Mouse (Mus musculus) mesoderm, embryonic 11.5 days (tissue): ENCODE measurements around the gene Carns1.
A peak's percentile ranks its signal among the peaks of the same experiment; 100 is the strongest.
"Not testable (repeated sequence)": the region's sequence is repeated elsewhere in the genome, so short reads cannot be mapped to it uniquely, and the experiment has no call there.

ENCODE experiments used
- DNase-seq: peaks from one replicate; pipeline ENCODE4 v3.0.0-alpha.2; 2012; ENCODE audit warnings: low read depth, low spot score

The Carns1 gene

DNA sequence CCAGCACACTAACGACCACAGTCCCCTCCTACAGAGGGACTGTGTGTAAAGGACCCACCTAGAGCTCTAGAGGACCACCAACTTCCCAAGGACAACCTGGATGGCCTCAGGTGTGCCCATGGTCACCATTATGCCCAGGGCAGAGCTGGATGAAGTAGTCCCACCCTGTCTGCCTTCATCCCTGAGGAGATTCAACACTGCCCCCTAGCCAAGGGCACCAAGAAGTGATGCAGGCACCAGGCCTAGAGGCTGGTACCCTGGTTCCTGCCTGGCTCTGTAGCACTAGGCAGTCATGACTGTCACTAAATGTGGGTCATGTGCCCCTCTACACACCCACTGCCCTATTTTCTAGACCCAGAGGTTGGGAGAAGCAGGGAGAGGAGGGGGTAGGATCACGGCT, 43.5 kb downstream of the Carns1 start:
- no peak for DNase-seq

DNA sequence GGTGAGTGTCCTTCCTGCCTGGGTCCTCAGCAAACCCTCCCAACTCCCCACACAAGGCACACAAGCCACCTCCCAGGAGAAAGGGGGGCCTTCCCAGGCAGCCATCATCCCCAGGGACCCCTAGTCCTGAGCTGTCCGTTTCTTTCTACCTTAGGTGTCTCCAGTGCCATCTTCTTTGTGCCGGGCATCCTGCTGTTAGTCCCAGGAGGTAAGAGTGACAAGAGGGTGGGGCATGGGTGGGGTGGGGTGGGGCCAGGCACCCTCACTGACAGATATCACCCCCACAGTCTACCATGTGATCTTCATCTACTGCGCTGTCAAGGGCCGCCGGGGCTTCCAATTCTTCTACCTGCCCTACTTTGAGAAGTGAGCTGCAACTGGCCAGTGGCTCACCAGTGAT, 44.2 kb downstream of the Carns1 start:
- no peak for DNase-seq

DNA sequence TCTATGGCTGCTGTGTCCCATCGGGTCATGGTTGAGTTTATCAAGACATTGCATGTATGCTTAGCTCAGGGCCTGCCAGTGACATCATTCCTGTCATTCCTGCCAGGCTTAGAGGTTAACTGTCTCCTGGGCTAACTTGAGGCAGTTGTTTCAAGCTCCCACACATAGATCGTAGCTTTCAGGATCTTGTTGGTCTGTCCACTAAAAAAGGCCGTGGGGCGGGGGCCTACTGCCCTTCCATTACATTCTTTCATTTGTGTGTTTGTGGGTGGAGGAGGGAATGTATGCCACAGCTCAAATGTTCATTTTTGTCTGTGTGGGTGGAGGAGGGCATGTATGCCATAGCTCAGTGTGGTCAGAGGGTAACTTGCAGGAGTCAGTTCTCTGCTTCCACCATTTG, 45.2 kb downstream of the Carns1 start:
- DNase-seq: no peak

DNA sequence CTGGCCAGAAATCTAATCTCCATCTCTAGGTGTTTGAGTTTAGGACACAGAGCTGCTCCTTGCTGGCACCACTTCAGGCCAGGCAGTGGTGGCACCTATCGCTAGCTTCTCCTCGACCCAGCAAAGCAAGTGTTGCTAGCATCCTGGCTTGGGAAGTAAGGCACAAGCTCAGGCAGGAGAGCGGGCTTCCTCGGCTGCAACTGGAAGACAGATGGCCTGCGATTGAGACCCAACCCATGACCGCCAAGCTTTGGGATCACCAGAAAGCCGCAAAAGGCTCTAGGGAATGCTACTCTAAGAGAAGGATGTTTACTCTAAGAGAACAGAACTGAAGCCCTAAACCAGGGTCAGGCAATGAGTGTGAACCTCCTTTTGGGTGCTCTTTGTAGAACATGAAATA, 45.8 kb downstream of the Carns1 start:
- no peak for DNase-seq

DNA sequence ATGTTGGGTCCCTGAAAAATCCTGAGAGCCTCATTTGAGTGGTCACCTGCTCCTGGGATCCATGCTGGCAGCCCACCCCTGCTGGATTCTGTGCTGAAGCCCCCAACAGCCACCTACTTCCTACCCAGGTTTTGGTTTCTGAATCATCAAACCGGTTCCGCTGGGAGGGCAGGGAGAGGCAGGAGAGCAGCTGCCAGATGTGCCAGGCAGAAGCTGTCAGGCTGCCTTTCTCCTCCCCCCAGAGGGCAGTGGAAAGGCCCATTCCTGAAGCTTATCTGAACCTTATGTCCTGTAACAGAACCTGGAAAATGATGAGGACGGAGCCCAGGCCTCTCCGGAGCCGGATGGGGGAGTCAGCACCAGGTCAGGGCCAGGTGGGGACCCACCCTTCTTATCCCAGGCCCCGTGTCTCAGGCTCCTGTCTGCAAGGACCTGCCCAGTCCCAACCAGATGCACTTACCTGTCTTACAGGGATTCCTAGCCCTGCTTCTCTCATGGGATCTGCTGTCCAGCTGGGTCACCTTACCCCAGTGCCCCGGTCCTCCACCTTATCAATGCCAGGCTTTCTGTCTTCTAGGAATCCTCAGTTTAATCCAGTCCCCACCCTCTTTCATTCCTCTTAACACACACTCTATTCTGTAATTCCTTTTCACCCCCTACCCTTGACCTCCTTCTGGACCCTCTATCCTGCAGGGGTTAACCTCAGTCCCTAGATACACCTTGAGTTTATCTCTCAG, 48.4 kb downstream of the Carns1 start:
- no peak for DNase-seq

DNA sequence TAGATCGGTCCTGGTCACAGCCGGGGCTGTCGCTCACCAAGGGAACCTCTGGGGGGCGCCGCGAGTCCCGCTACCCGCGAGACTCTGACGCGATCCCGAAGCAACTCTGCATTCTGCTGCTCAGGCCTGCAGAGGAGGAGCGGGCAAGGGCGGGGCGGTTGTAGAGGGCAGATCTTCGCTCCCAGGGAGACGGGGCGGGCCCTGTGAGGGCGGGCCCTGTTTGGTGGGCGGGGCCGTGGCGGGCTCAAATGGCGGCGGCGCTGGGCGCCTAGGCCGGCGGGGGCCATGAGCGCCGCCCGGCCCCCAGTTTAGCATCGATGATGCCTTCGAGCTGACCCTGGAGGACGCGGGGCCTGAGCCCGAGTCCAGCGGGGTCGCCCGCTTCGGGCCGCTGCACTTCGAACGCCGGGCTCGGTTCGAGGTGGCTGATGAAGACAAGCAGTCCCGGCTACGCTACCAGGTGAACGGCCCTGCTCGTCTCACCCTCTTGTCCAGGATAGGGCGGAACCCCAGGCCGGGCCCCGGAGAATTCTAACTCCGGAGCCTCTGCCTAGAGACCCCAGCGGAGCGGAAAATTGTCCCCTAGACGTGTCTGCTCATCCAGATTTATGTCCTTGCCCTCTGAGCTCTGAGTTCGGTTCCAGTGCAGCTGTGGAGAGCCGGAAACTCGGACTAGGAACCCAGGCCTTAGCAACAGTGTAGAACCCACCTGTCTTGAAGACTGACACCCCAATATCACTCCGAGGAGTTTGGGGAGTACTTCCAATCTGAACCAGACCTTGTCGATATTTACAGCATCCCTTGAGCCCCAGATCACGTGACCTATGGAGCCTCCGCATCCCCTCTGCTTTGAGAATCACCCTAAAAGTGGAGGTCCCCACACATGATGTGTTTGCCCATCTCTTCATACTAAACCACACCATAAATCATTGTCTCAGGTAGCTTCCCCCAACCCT, 49.3 kb downstream of the Carns1 start, which contains the start of gene Aip:
Gene Aip, minus strand, starts transcription at position 118 of the 956 bp plus-strand sequence.
- peak; percentile 98 for DNase-seq

DNA sequence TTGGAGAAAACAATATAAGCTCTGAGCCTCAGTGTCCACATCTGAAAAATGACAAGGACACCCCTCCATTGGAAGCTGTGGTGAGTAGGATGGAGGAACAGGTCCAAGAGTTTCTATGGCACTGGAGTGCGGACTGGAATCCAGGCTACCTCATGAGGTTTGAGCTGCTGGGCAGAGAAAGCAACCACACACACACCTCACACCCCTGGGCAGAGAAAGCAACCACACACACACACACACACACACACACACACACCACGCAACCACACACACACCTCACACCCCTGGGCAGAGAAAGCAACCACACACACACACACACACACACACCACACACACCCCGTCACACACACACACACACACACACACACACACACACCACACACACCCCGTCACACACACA, 50.0 kb downstream of the Carns1 start:
- not testable (repeated sequence) for DNase-seq

DNA sequence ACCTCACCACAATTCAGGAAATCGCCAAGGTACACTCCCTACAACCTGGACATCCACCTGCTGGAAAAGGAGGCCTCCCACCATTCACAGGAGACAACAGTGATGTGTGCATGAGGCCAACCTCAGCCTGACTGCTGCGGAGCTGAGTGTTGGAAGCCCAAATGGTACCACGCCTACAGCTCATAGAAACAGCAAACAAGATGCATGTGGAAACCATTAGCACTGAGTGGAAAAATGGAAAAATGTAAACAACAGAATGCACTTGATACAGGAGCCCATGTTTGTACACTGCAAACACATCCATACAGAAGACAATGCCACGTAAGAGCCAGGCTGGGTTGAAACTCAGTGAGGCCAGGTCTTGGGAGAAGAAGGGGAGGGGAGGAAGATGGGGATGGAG, 50.8 kb downstream of the Carns1 start:
- no peak for DNase-seq

DNA sequence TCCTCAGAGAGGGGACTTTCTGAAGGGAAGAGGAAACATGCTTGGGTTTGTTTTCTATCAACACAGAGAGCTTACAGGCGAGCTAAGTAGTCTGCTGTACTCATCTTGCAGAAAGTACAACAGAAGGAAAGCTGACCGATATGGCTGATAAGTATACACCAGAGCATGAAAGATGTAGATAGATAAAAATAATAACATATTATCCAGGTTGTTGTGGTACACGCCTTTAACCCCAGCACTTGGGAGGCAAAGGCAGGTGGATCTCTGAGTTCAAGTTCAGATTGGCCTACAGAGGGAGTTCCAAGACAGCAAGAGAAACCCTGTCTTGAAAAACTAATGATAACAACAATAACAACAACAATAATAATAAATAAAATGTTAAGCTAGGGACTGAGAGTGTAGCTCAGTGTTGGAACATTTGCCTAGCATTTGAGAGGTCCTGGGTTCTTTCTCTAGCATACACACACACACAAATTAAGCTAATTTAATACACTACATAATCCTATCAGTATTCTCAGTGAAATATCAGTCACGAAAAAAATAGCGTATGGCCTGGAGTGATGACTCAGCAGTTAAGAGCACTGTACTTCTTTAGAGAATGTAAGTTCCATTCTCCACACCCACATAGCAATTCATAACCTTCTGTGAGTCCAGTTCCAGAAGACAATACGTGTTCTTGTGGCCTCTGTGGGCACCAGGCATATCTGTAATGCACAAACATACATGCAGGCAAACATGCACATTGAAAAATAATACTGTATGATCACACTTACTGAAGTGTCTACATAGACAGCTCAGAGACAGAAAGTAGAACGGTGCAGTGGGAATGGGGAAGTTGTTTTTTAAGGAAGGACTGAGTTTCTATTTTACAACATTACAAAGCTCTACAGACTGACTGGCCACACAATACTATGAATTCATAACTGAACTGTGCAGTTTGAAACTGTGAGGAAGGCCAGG, 52.6 kb downstream of the Carns1 start:
- no peak for DNase-seq

DNA sequence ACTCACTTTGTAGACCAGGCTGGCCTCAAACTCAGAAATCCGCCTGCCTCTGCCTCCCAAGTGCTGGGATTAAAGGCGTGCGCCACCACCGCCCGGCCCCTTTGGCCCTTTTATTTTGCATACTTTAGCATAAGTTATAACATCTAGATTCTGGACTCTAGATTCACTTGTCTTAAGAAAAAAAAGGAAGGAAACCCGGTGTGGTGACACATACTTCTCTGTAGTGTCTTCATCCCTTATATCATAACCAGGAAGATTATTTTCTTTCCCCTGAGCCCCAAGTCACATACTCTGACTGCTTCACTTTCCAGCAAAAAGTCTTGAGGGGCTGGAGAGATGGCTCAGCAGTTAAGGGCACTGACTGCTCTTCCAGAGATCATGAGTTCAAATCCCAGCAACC, 53.4 kb downstream of the Carns1 start:
- DNase-seq: not testable (repeated sequence)

DNA sequence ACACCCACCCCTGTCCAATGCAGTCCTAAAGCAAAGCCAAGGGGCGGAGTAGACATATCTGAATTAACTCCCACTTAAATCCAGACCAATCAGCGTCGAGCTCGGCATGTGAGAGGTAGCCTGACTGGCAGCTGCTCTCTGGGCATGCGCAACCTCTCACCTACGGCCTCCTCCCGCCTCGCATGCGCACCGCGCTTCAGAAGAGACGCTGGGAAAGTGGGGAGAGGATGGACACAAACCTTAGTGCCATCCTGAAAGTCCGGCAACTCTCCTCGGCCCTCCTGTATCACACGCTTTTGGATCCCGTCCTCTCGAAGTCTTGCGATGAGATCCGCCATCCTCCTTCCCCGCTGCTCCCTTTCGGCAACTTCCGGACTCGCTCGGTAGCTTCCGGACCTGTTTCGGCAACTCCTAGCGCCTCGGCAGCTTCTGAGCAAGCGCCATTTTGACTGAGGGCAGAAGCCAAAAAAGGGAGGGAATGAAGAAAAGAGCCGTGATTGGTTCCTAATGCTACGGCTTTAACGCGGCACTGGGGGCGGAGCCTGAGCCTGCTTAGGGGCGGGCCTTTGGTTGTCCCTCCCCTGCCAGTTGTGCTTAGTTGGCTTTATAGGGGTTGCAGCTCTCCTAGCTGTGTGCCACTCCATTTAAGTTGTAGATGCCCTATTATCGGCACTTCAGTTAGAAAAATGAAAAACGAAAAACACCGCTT, 54.0 kb downstream of the Carns1 start:
- peak; percentile 98 for DNase-seq

DNA sequence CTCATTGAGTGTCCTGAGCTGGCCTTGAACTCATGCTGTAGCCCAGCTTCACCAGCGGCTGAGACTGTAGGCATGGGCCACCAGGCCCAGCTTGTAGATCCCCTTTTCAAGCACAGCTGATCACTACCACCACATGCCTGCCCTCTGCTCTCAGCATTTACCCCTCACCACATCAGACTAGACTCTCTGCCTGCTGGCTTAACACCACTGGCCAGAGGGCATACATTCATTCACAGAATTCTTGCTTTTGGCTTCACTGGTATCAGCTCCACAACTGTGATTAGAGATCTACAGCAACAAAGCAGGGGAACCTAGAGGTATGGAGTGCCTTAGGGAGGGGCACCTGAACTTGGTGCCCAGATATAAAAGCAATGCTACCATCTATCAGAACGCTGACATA, 54.8 kb downstream of the Carns1 start:
- DNase-seq: no peak

DNA sequence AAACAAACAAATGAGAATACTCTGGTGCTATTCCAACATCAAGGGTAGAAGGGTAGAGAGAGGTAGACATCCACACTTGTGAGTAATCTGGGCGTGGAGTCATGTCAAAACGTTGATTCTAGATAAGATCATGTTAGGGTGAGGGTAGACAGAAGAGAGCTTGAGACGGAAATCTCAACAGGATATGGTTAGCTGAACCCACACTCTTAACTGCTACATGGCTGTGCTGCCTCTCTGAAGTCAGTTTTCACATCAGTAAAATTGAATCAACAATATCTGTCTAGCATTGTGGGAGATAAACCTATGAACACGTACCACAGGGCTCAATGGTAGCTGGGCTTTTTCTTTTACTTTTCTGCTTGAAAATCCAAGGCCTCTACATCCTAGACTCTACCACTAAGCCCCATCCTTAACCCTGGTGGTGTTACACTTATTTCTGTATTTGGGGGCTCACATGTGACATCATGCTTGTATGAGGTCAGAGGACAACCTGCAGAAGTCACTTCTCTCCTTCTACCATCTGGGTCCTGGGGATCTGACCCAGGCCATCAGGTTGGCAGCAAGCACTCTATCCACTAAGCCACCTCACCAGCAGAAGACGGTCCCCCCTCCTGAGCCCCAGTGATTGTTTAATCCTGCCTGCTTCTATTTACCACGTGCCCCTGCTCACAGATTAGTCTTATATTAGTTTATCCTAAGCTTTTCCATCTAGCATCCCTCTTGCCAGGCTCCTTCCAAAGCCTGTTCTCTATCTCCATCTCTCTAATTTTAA, 55.4 kb downstream of the Carns1 start:
- no peak for DNase-seq

DNA sequence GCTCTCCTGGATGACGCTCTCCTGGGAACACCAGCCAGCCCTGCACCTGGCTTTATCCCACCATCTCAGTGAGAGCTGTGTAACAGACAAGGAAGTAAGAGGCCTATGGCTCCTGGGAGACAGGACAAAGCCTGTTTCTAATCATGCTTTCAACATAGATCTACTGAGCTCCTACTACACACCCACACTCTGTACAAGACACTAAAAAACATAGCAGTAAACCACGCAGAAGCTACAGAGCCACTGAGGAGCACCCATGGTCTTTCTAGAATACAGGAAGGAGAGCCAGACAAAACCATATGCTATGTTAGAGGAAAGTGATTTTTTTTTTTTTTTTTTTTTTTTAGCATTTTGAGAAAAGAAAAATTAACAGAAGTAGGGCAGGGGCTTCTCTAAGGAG, 56.9 kb downstream of the Carns1 start:
- DNase-seq: no peak

DNA sequence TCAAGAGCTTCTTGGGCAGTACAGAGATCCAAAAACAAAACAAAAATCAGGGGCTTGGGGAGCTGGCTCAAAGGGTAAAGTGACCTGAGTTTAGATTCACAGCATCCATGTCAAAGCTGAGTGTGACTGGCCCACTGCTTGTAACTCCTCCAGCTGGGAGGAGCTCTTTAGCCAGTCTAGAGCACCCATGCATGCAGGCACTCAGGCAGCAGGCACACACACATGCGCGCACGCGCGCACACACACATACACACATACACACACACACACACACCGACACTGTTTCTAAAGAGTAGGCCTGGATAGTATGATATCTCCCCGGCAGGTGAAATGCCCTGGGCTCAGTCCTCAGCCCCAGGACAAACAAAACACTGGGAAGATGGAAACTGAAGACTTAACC, 58.3 kb downstream of the Carns1 start:
- no peak for DNase-seq

DNA sequence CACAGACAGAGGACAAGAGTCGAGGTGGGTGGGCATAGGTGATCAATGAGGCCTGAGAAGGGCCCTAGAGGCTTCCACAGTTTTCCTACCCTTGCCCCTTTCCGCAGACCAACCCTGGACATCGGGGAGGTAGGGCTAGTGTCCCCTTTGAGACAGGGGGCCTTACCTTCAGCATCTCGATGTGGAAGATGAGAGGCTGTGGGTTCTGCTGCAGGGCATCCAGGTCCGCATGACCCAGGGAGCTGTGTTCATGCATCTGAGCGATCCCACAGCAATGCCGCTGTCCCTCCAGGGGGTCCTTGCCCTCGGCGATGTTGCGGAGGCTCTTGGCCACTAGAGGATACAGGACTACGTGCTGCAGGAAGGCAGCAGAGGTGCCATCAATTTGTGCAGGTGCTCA, 59.5 kb downstream of the Carns1 start:
- no peak for DNase-seq

DNA sequence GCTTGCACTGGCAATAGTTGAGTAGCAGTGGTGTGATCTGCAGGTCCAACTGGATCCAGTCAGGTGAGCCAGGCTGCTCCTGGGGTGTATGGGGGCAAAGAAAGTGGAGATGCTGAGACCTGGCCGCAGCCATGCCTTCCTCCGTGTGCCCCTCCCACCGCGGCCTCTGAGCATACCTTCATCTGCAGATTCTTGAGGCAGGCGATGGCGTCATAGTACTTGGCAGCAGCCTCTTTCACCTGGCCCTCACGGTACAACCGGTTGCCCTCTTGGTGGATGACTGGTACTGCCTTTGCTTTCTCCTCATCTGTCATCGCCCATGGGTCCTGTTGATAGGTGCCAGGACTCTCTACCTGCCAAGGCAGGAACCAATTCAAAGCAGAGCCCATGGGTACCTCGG, 60.1 kb downstream of the Carns1 start:
- DNase-seq: no peak

DNA sequence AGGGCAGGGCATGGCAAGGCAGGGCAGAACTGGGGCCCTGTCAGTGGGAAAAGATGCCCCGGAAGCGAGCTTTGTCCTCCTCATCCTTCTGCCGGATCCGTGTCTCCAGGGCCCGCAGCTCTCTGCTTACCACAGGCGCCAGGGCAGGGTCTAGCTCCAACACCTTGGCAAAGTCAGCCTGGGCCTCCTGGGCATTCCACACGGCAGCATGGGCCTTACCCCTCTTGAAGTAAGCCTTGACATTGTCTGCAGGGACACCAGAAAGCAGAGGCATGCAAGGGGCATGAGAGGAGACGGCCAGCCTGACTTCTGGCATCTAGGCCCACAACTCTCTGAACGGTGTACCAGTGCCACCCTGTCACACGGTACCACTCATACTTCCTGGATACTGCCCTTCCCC, 60.7 kb downstream of the Carns1 start:
- no peak for DNase-seq
